In genomic region chr6:144339006-144339405, GRCm38 (mm10) we compare ENCODE assay signal across 9 mouse cellular contexts.
DNase-seq lines count a peak whose midpoint lies in the region; ATAC-seq and TF ChIP-seq lines count a peak whose summit lies in the region.
"Had no signal": no experiment of that assay in that cellular context is flagged by ENCODE, and none has a peak within 500 bp of the region (broad histone marks: within the 10 kb centered on the region; RNA-seq: fewer than 3 reads in every experiment).

No protein-coding gene starts in this region.

- H3K9me3 ChIP-seq in hindbrain, postnatal 0 days (ENCODE audit: low read length), result no peaks in the 10 kb centered on the region
- H3K9me3 ChIP-seq in hindbrain, embryonic 12.5 days (replicated peaks), result no peaks in the 10 kb centered on the region

- intact Hi-C loops in left cerebral cortex, postnatal 14 days (cut with DNase I), result loop anchor here (10.0 kb wide), 1 partner anchor 626 kb away; no protein-coding TSS in a partner anchor

- H3K27ac ChIP-seq in hindbrain, postnatal 0 days, result no peak overlapping the region
- H3K27ac ChIP-seq in hindbrain, embryonic 12.5 days, result no peak overlapping the region
- no peak overlapping the region for H3K27ac ChIP-seq in thymus, adult 2 months (ENCODE audit: control insufficient read depth, insufficient read depth, low read length)
- H3K27ac ChIP-seq: macrophage had no signal

- H3K4me1 ChIP-seq in hindbrain, postnatal 0 days (ENCODE audit: insufficient read depth, low read length), result no peaks in the 10 kb centered on the region
- H3K4me1 ChIP-seq in hindbrain, embryonic 12.5 days, result peaks cover 12% of the 10 kb centered on the region
- H3K4me1 ChIP-seq in thymus, adult 2 months (replicated peaks; ENCODE audit: control insufficient read depth, insufficient read depth, low read length), result no peaks in the 10 kb centered on the region

- no peaks in the 10 kb centered on the region for H3K36me3 ChIP-seq in hindbrain, postnatal 0 days (ENCODE audit: insufficient read depth, low read length)
- no peaks in the 10 kb centered on the region for H3K36me3 ChIP-seq in hindbrain, embryonic 12.5 days
- H3K36me3 ChIP-seq in thymus, adult 2 months (ENCODE audit: control insufficient read depth, insufficient read depth, low read length), result no peaks in the 10 kb centered on the region

- 69% methylated on average over 13 of the region's 13 CpGs for WGBS in hindbrain, postnatal 0 days
- 67% methylated on average over 13 of the region's 13 CpGs for WGBS in hindbrain, embryonic 12.5 days
- 59% methylated on average over 13 of the region's 13 CpGs for WGBS in thymus, adult 2 months

- peak; percentile 71 for DNase-seq in hindbrain, postnatal 0 days (ENCODE audit: low spot score)
- peak; percentile 11 for DNase-seq in thymus, postnatal 4 days
- no peak for DNase-seq in thymus, adult 2 months
- DNase-seq in left cerebral cortex, postnatal 14 days (ENCODE audit: low spot score in 2 of 2), result peak; percentile 31 to 44
- DNase-seq in adrenal gland, postnatal 4 days (ENCODE audit: low spot score in 2 of 2), result no peak
- no peak for DNase-seq in B cell, adult 2 months
- DNase-seq: gastrocnemius, postnatal 36 days had no signal

- ATAC-seq in hindbrain, postnatal 0 days, result no peak
- no peak for ATAC-seq in hindbrain, embryonic 12.5 days (ENCODE audit: low FRiP score)

- H3K9ac ChIP-seq in hindbrain, postnatal 0 days (replicated peaks; ENCODE audit: low read length), result no peak overlapping the region
- no peak overlapping the region for H3K9ac ChIP-seq in hindbrain, embryonic 12.5 days

- peak; percentile 77 for TF ChIP-seq CTCF in hindbrain, postnatal 0 days (IDR thresholded peaks at IDR 0.05; ENCODE audit: low read depth)
- TF ChIP-seq CTCF in thymus, adult 2 months (IDR thresholded peaks at IDR 0.05; ENCODE audit: borderline replicate concordance, control insufficient read depth, extremely low read depth, insufficient read depth, low read length, poor library complexity), result no peak

- no peak overlapping the region for H3K4me2 ChIP-seq in hindbrain, postnatal 0 days (ENCODE audit: low read depth, low read length)
- H3K4me2 ChIP-seq in hindbrain, embryonic 12.5 days (replicated peaks), result no peak overlapping the region

- no peak overlapping the region for H3K4me3 ChIP-seq in hindbrain, postnatal 0 days (ENCODE audit: low read length)
- no peak overlapping the region for H3K4me3 ChIP-seq in hindbrain, embryonic 12.5 days
- no peak overlapping the region for H3K4me3 ChIP-seq in thymus, adult 2 months (ENCODE audit: control insufficient read depth, insufficient read depth, low read length)

- no peak for TF ChIP-seq POLR2A in thymus, adult 2 months (IDR thresholded peaks at IDR 0.05; ENCODE audit: control insufficient read depth, extremely low read depth, insufficient read depth, low read length, poor library complexity)

- no peaks in the 10 kb centered on the region for H3K27me3 ChIP-seq in hindbrain, postnatal 0 days (ENCODE audit: insufficient read depth, low read length)
- no peaks in the 10 kb centered on the region for H3K27me3 ChIP-seq in hindbrain, embryonic 12.5 days
- H3K27me3 ChIP-seq in thymus, adult 2 months (ENCODE audit: control insufficient read depth, insufficient read depth, low read length), result no peaks in the 10 kb centered on the region

Comparison
In these comparisons a context has a peak if more than half of its experiments do, and no peak if none do; other contexts are left out.
1. DNase-seq: peak in hindbrain, postnatal 0 days (single experiment), thymus, postnatal 4 days (single experiment) and left cerebral cortex, postnatal 14 days (2 of 2); none in thymus, adult 2 months (single experiment), adrenal gland, postnatal 4 days (0 of 2) and B cell, adult 2 months (0 of 2).